In the genomic region with DNA sequence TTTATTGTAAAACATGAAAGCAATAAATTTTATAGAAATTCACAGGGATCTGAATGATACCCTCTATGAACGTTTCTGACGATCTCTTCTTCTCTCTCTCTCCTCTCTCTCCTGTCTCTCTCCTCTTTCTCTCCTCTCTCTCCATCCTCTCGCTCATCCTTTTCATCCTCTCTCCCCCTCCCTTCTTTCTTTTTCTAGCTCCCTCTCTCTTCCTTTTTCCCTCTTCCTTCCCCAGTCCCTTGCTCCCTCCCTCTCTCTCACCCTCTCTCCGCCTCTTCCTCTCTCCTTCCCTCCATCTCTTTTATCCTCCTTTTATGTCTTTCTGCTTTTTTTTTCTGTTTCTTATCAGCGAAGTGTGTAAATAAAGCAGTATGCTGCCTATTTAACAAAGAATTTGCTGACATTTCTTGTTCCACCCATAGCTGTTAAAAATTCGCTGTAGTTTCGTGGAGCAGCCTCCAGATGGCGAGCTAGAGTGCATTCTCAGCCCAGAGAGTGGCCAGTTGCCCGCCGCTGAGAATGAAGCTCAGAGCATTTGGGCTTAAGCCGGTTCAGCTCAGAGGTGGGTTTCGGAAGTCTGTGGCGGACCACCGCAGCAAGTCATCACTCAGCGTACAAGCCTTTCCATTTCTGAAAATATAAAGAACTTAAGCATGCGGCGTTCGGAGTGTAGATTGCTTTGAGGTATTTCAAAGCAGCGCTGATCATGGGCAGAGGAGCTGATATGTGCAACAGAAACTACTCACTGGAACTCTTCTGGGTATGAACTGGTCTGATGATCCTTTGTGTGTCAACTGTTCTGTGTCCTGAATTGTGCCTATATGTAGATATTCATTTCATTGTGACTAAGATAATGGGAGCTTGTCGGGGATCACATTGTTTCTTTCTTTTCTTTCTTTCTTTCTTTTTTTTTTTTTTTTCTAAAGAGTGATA, we compare ENCODE assay signal across 9 mouse cellular contexts. TPM values are rescaled to one million over a fixed set of nuclear protein-coding genes. Genes with fewer than 3 reads are reported as not detected.
DNase-seq lines count a peak whose midpoint lies in the region; ATAC-seq and TF ChIP-seq lines count a peak whose summit lies in the region.
"Had no signal": no experiment of that assay in that cellular context is flagged by ENCODE, and none has a peak within 500 bp of the region (broad histone marks: within the 10 kb centered on the region; RNA-seq: fewer than 3 reads in every experiment).

No protein-coding gene starts in this region.

- 16% methylated on average over 20 of the region's 20 CpGs for WGBS in heart, embryonic 10.5 days
- 15% methylated on average over 20 of the region's 20 CpGs for WGBS in kidney, embryonic 14.5 days
- WGBS in liver, embryonic 11.5 days: 16% methylated on average over 20 of the region's 20 CpGs
- 12% methylated on average over 20 of the region's 20 CpGs for WGBS in neural tube, embryonic 12.5 days

- no peaks in the 10 kb centered on the region for H3K36me3 ChIP-seq in heart, embryonic 10.5 days
- H3K36me3 ChIP-seq in kidney, embryonic 14.5 days (ENCODE audit: control insufficient read depth, insufficient read depth, low read length): no peaks in the 10 kb centered on the region
- H3K36me3 ChIP-seq in liver, embryonic 11.5 days (ENCODE audit: control insufficient read depth, insufficient read depth, low read length): no peaks in the 10 kb centered on the region
- H3K36me3 ChIP-seq in neural tube, embryonic 12.5 days: no peaks in the 10 kb centered on the region

- TF ChIP-seq CTCF in cortical plate, adult 2 months (IDR thresholded peaks at IDR 0.05; ENCODE audit: extremely low read depth, insufficient read depth, low read length): peak; percentile 72

- H3K4me2 ChIP-seq in kidney, embryonic 14.5 days (replicated peaks; ENCODE audit: low read depth, low read length): peak overlapping the region; percentile 46
- peak overlapping the region; percentile 52 for H3K4me2 ChIP-seq in liver, embryonic 11.5 days
- H3K4me2 ChIP-seq in neural tube, embryonic 12.5 days (replicated peaks): peak overlapping the region; percentile 62

- H3K27me3 ChIP-seq in heart, embryonic 10.5 days (ENCODE audit: insufficient read depth, poor library complexity, severe bottlenecking): peaks cover 33% of the 10 kb centered on the region; the same call in 1 of the 2 replicates
- no peaks in the 10 kb centered on the region; the same call in 1 of the 2 replicates for H3K27me3 ChIP-seq in kidney, embryonic 14.5 days (ENCODE audit: control insufficient read depth, insufficient read depth, low read length)
- no peaks in the 10 kb centered on the region for H3K27me3 ChIP-seq in liver, embryonic 11.5 days (replicated peaks; ENCODE audit: control insufficient read depth, insufficient read depth, low read length)
- H3K27me3 ChIP-seq in neural tube, embryonic 12.5 days (replicated peaks): no peaks in the 10 kb centered on the region

- peak overlapping the region; percentile 28; the same call in 1 of the 2 replicates for H3K9ac ChIP-seq in kidney, embryonic 14.5 days (ENCODE audit: low read depth, low read length)
- no peak overlapping the region for H3K9ac ChIP-seq in liver, embryonic 11.5 days (ENCODE audit: low read depth, low read length)
- 0 out of 2 replicates have a peak overlapping the region, but pooled peaks have one; percentile 21 for H3K9ac ChIP-seq in neural tube, embryonic 12.5 days

- ATAC-seq in kidney, embryonic 14.5 days (ENCODE audit: low FRiP score, low TSS enrichment): peak; percentile 87; the same call in 1 of the 2 replicates
- peak; percentile 58; the same call in 1 of the 2 replicates for ATAC-seq in liver, embryonic 11.5 days (replicated peaks; ENCODE audit: low FRiP score)
- peak; percentile 84 for ATAC-seq in neural tube, embryonic 12.5 days (ENCODE audit: low FRiP score, low read depth)

- 0 out of 2 replicates have a peak, but pooled peaks have one; percentile 16 for TF ChIP-seq POLR2A in cortical plate, adult 2 months (IDR thresholded peaks at IDR 0.05; ENCODE audit: extremely low read depth, insufficient read depth, low read length)

- no peak overlapping the region for H3K27ac ChIP-seq in cortical plate, adult 2 months (ENCODE audit: insufficient read depth, low read length)
- no peak overlapping the region for H3K27ac ChIP-seq in heart, embryonic 10.5 days
- H3K27ac ChIP-seq in kidney, embryonic 14.5 days (ENCODE audit: low read depth, low read length): no peak overlapping the region
- H3K27ac ChIP-seq in liver, embryonic 11.5 days (ENCODE audit: low read depth, low read length): no peak overlapping the region
- H3K27ac ChIP-seq in neural tube, embryonic 12.5 days: no peak overlapping the region

- DNase-seq in layer of hippocampus, adult 11-12 months (ENCODE audit: low spot score): peak; percentile 80
- DNase-seq in layer of hippocampus, adult 9-10 months (ENCODE audit: low spot score): no peak
- peak; percentile 79 for DNase-seq in heart, embryonic 10.5 days (ENCODE audit: low spot score)
- peak; percentile 51 for DNase-seq in liver, embryonic 11.5 days (ENCODE audit: low spot score)
- DNase-seq in natural killer cell, adult 2 months (ENCODE audit: low spot score in 2 of 2): no peak

- H3K4me3 ChIP-seq in cortical plate, adult 2 months (ENCODE audit: insufficient read depth, low read length): peak overlapping the region; percentile 64
- peak overlapping the region; percentile 51 for H3K4me3 ChIP-seq in heart, embryonic 10.5 days
- H3K4me3 ChIP-seq in kidney, embryonic 14.5 days (ENCODE audit: low read length): peak overlapping the region; percentile 19; the same call in 1 of the 2 replicates
- no peak overlapping the region; the same call in 1 of the 2 replicates for H3K4me3 ChIP-seq in liver, embryonic 11.5 days (ENCODE audit: low read depth, low read length)
- H3K4me3 ChIP-seq in neural tube, embryonic 12.5 days: peak overlapping the region; percentile 36

- no peaks in the 10 kb centered on the region for H3K9me3 ChIP-seq in heart, embryonic 10.5 days
- H3K9me3 ChIP-seq in kidney, embryonic 14.5 days (ENCODE audit: control insufficient read depth, low read length): no peaks in the 10 kb centered on the region
- H3K9me3 ChIP-seq in liver, embryonic 11.5 days (ENCODE audit: control insufficient read depth, low read length): no peaks in the 10 kb centered on the region
- H3K9me3 ChIP-seq in neural tube, embryonic 12.5 days: no peaks in the 10 kb centered on the region

- no peaks in the 10 kb centered on the region for H3K4me1 ChIP-seq in cortical plate, adult 2 months (ENCODE audit: control insufficient read depth, insufficient read depth, low read length)
- H3K4me1 ChIP-seq in heart, embryonic 10.5 days: no peaks in the 10 kb centered on the region
- no peaks in the 10 kb centered on the region for H3K4me1 ChIP-seq in kidney, embryonic 14.5 days (ENCODE audit: control insufficient read depth, insufficient read depth, low read length)
- no peaks in the 10 kb centered on the region for H3K4me1 ChIP-seq in liver, embryonic 11.5 days (replicated peaks; ENCODE audit: control insufficient read depth, insufficient read depth, low read length)
- H3K4me1 ChIP-seq in neural tube, embryonic 12.5 days: no peaks in the 10 kb centered on the region

RNA-seq across cellular contexts. Expression of a gene that starts 8.5 kb away (rescaled TPM):
- polyA plus RNA-seq in cortical plate, adult 2 months (2012; rRNA removed): 20.3 and 20.6 TPM in 2 replicates
- polyA plus RNA-seq in heart, embryonic 10.5 days (2016; fragmentation: Nextera tagmentation; extraction: Ambion mirVana): 0.10 and 0.22 TPM in 2 replicates
- not detected in 2 replicates for polyA plus RNA-seq in kidney, embryonic 14.5 days (2014; fragmentation: Nextera tagmentation; extraction: Ambion mirVana)
- polyA plus RNA-seq in liver, embryonic 11.5 days (2014; fragmentation: Nextera tagmentation; extraction: Ambion mirVana): not detected in 2 replicates
- 7.9 and 8.4 TPM in 2 replicates for polyA plus RNA-seq in neural tube, embryonic 12.5 days (2016; fragmentation: Nextera tagmentation; extraction: Ambion mirVana)
- polyA plus RNA-seq: spleen, adult 2 months had no signal

Comparison
In these comparisons a context has a peak if more than half of its experiments do, and no peak if none do; other contexts are left out.
1. DNase-seq: peak in layer of hippocampus, adult 11-12 months (single experiment), heart, embryonic 10.5 days (single experiment) and liver, embryonic 11.5 days (single experiment); none in layer of hippocampus, adult 9-10 months (single experiment) and natural killer cell, adult 2 months (0 of 2).
2. Peak in every context shown above with its lines, with median percentiles within 50 percentile points of each other: ATAC-seq and H3K4me2 ChIP-seq.